Mouse (Mus musculus): ENCODE data around the gene Rab8a. TPM values are rescaled to one million over a fixed set of nuclear protein-coding genes. Genes with fewer than 3 reads are reported as not detected.

Rab8a gene
- polyA plus RNA-seq, 1 experiment from 2014 or later, result 90.5 TPM

GRCm38 (mm10) chr8:72131901-72132300, 29.1 kb upstream of the Rab8a start:
- H3K27ac ChIP-seq (ENCODE audit: low read depth, low read length), result no peak overlapping the region
- ATAC-seq (replicated peaks; ENCODE audit: low FRiP score), result no peak
- no peak overlapping the region for H3K9ac ChIP-seq (ENCODE audit: low read length)
- DNase-seq (ENCODE audit: low spot score), result no peak
- H3K4me1 ChIP-seq (replicated peaks; ENCODE audit: control insufficient read depth, insufficient read depth, low read length), result peaks cover 3% of the 10 kb centered on the region; the same call in 1 of the 2 replicates
- 81% methylated on average over 2 of the region's 2 CpGs for WGBS
- no peaks in the 10 kb centered on the region for H3K27me3 ChIP-seq (ENCODE audit: control insufficient read depth, insufficient read depth, low read length)
- H3K36me3 ChIP-seq (ENCODE audit: control insufficient read depth, insufficient read depth, low read length), result no peaks in the 10 kb centered on the region
- H3K4me3 ChIP-seq (ENCODE audit: low read depth, low read length), result no peak overlapping the region
- no peak overlapping the region for H3K4me2 ChIP-seq (ENCODE audit: low read depth, low read length, severe bottlenecking)
- no peaks in the 10 kb centered on the region for H3K9me3 ChIP-seq (ENCODE audit: control insufficient read depth, low read length)

DNA sequence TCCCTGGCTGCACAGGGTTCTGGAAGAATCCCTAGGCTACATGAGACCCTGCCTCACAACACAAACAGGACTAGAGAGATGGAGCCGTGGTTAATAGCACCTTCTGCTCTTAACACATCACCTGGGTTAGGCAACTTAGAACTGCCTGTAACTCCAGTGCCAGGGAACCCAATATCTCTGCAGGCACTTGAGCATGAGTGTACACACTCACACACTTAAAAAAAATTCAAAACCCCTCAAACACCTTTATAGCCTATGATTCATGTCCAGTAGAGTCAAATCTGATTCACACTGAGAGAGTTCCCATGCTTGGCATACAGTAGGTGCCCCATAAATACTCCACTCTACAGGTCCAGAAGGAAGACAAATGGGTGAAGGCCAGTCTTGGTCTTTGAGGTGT, 28.6 kb upstream of the Rab8a start:
- H3K27ac ChIP-seq (ENCODE audit: low read depth, low read length), result no peak overlapping the region
- no peak overlapping the region for H3K4me2 ChIP-seq (ENCODE audit: low read depth, low read length, severe bottlenecking)
- 83% methylated on average over 1 of the region's 1 CpGs for WGBS
- no peaks in the 10 kb centered on the region for H3K27me3 ChIP-seq (ENCODE audit: control insufficient read depth, insufficient read depth, low read length)
- H3K4me1 ChIP-seq (replicated peaks; ENCODE audit: control insufficient read depth, insufficient read depth, low read length), result peaks cover 4% of the 10 kb centered on the region; the same call in 1 of the 2 replicates
- H3K4me3 ChIP-seq (ENCODE audit: low read depth, low read length), result no peak overlapping the region
- DNase-seq (ENCODE audit: low spot score), result no peak
- H3K9ac ChIP-seq (ENCODE audit: low read length), result no peak overlapping the region
- ATAC-seq (replicated peaks; ENCODE audit: low FRiP score), result no peak
- H3K36me3 ChIP-seq (ENCODE audit: control insufficient read depth, insufficient read depth, low read length), result no peaks in the 10 kb centered on the region
- H3K9me3 ChIP-seq (ENCODE audit: control insufficient read depth, low read length), result no peaks in the 10 kb centered on the region

- H3K4me3 ChIP-seq (ENCODE audit: low read depth, low read length), result no peak overlapping the region
- peaks cover 4% of the 10 kb centered on the region; the same call in 1 of the 2 replicates for H3K4me1 ChIP-seq (replicated peaks; ENCODE audit: control insufficient read depth, insufficient read depth, low read length)
- H3K9ac ChIP-seq (ENCODE audit: low read length), result no peak overlapping the region
- no peaks in the 10 kb centered on the region for H3K9me3 ChIP-seq (ENCODE audit: control insufficient read depth, low read length)
- DNase-seq (ENCODE audit: low spot score) (no peak), ATAC-seq (replicated peaks; ENCODE audit: low FRiP score) (no peak)
- no peaks in the 10 kb centered on the region for H3K27me3 ChIP-seq (ENCODE audit: control insufficient read depth, insufficient read depth, low read length)
- no peaks in the 10 kb centered on the region for H3K36me3 ChIP-seq (ENCODE audit: control insufficient read depth, insufficient read depth, low read length)
- no peak overlapping the region for H3K27ac ChIP-seq (ENCODE audit: low read depth, low read length)
- no peak overlapping the region for H3K4me2 ChIP-seq (ENCODE audit: low read depth, low read length, severe bottlenecking)
- WGBS, result 84% methylated on average over 1 of the region's 1 CpGs
These were observed 28.1 kb upstream of the Rab8a start for GRCm38 (mm10) chr8:72132891-72133290.

- Histone ChIP-seq H3K27ac (ENCODE audit: low read depth, low read length) (no peak overlapping the region), H3K36me3 (ENCODE audit: control insufficient read depth, insufficient read depth, low read length) (peaks cover 2% of the 10 kb centered on the region; the same call in 1 of the 2 replicates), H3K4me1 (replicated peaks; ENCODE audit: control insufficient read depth, insufficient read depth, low read length) (peaks cover 4% of the 10 kb centered on the region; the same call in 1 of the 2 replicates), H3K27me3 (ENCODE audit: control insufficient read depth, insufficient read depth, low read length) (no peaks in the 10 kb centered on the region), H3K9me3 (ENCODE audit: control insufficient read depth, low read length) (no peaks in the 10 kb centered on the region), H3K4me2 (ENCODE audit: low read depth, low read length, severe bottlenecking) (no peak overlapping the region), H3K4me3 (ENCODE audit: low read depth, low read length) (no peak overlapping the region), H3K9ac (ENCODE audit: low read length) (no peak overlapping the region)
- ATAC-seq (replicated peaks; ENCODE audit: low FRiP score) (no peak), DNase-seq (ENCODE audit: low spot score) (no peak)
- WGBS, result 64% methylated on average over 1 of the region's 1 CpGs
These were observed 27.5 kb upstream of the Rab8a start for GRCm38 (mm10) chr8:72133507-72133906.

DNA sequence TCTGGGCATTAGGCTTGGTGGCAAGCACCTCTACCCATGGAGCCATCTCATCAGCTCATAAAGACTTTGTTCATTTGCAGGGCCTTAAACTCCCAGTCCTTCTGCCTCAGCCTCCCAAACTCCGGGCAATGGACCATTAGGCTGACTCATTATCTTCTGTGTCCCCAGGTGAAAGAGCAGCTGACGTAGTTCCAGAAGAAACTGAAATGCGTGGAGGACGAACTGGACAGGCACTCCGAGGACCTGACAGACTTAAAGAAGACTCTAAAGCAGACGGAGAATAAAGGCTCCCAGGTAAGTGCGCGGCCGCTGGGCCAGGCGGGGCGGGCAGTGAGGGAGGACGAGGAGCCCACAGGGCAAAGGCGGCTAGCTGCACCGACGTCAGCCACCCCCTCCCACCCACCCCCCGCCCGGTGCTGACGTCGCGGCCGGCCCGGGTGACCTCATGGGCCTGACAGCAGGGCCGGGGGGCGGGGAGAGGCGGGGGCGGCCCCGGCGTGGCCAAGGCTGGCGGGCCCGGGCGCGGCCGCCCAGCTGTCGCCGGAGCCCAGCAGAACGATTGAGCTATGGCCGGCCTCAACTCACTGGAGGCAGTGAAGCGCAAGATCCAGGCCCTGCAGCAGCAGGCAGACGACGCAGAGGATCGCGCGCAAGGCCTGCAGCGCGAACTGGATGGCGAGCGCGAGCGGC, 26.1 kb upstream of the Rab8a start, which contains the start of gene Tpm4:
Gene Tpm4, plus strand, starts transcription at position 220 of the 690 bp plus-strand sequence.
- Histone ChIP-seq H3K9ac (ENCODE audit: low read length) (peak within 1 kb of the TSS; percentile 96), H3K36me3 (ENCODE audit: control insufficient read depth, insufficient read depth, low read length) (peaks cover 5% of the 10 kb centered on the region; the same call in 1 of the 2 replicates), H3K4me3 (ENCODE audit: low read depth, low read length) (peak within 1 kb of the TSS; percentile 76), H3K27me3 (ENCODE audit: control insufficient read depth, insufficient read depth, low read length) (no peaks in the 10 kb centered on the region), H3K4me1 (replicated peaks; ENCODE audit: control insufficient read depth, insufficient read depth, low read length) (peaks cover 4% of the 10 kb centered on the region; the same call in 1 of the 2 replicates), H3K4me2 (ENCODE audit: low read depth, low read length, severe bottlenecking) (peak within 1 kb of the TSS; percentile 89), H3K27ac (ENCODE audit: low read depth, low read length) (peak within 1 kb of the TSS; percentile 95), H3K9me3 (ENCODE audit: control insufficient read depth, low read length) (no peaks in the 10 kb centered on the region)
- DNase-seq (ENCODE audit: low spot score) (peak; percentile 92), ATAC-seq (replicated peaks; ENCODE audit: low FRiP score) (peak; percentile 87)
- WGBS, result under 1% methylated on average over 42 of the region's 49 CpGs

DNA sequence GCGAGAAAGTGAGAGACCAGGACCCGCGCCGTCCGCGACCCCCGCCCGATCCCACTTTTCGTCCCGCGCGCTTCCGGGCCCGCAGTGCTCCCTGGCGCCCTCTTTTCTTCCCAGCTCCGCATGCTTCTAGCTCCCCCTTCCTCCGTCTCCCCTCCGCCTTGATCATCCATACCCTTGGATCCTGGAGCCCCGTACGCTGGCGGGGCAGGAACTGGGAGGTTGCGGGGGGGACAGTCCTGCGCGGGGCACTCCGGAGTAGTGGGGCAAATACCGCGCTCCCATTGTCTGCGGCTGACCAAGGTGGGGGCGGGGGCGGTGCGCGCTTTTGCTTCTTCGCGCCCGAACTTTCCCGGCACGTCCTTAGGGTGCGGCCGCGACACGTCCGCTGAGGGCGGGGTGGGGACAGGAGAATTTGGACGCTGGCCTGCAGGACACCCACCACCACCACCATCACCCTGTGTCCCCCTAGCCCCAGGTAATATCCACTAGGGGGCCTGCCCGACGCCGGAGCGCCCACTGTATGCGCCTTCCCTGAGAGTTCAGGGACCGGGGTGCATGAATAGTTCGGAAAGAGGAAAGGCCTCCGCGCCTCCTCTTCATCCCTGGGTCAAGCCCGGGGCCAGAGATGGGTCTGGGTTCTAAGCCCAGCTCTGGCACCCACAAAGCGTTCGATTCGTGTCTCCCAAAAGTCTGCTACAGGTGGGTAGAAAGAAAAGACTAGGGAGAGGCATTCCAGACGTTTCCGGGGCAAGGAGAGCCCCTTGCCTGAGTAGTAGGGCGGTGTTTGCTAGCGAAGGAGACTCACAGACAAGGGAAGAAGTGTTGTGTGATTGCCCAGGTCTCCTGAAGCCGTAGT, 25.3 kb upstream of the Rab8a start:
- peak overlapping the region; percentile 95 for H3K27ac ChIP-seq (ENCODE audit: low read depth, low read length)
- H3K4me1 ChIP-seq (replicated peaks; ENCODE audit: control insufficient read depth, insufficient read depth, low read length), result peaks cover 4% of the 10 kb centered on the region; the same call in 1 of the 2 replicates
- H3K4me2 ChIP-seq (ENCODE audit: low read depth, low read length, severe bottlenecking), result peak overlapping the region; percentile 89
- H3K27me3 ChIP-seq (ENCODE audit: control insufficient read depth, insufficient read depth, low read length), result no peaks in the 10 kb centered on the region
- ATAC-seq (replicated peaks; ENCODE audit: low FRiP score), result peak; percentile 81
- H3K9me3 ChIP-seq (ENCODE audit: control insufficient read depth, low read length), result no peaks in the 10 kb centered on the region
- peak overlapping the region; percentile 76 for H3K4me3 ChIP-seq (ENCODE audit: low read depth, low read length)
- peak; percentile 88 for DNase-seq (ENCODE audit: low spot score)
- under 1% methylated on average over 62 of the region's 62 CpGs for WGBS
- H3K9ac ChIP-seq (ENCODE audit: low read length), result peak overlapping the region; percentile 96
- peaks cover 5% of the 10 kb centered on the region; the same call in 1 of the 2 replicates for H3K36me3 ChIP-seq (ENCODE audit: control insufficient read depth, insufficient read depth, low read length)

DNA sequence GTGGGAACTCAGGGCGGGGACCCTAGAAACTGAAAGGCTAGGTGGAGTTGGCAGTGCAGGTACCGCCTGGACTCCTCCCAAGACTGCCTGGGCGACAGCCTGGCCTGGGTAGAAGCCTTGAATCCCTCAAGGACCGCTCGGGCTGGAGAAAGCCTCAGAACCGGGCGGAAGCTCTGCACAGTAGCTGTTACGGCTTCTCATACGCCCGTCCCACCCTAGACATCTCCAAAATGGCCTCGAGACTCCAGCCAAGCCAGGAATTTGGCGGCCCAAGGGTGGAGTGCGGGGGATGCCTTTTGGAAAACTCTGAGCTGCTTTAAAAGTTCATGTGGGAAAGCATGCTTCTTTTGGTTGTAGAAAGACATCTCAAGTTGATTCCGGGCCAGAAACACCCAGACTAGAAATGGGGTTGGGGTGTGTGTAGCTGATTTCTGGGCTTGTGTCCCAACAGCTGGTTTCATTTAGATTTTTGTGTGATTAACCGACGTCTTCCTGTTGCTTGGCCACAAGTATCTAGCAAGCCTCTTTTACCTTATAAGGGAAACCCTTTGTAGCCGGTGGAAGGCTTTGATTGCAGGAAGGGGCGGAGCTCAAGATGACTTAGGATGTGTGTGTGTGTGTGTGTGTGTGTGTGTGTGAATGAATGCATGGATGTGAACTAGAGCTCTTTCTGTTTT, 24.6 kb upstream of the Rab8a start:
- DNase-seq (ENCODE audit: low spot score), result peak; percentile 74
- H3K27me3 ChIP-seq (ENCODE audit: control insufficient read depth, insufficient read depth, low read length), result no peaks in the 10 kb centered on the region
- H3K4me2 ChIP-seq (ENCODE audit: low read depth, low read length, severe bottlenecking), result peak overlapping the region; percentile 89
- peak overlapping the region; percentile 76 for H3K4me3 ChIP-seq (ENCODE audit: low read depth, low read length)
- H3K27ac ChIP-seq (ENCODE audit: low read depth, low read length), result peak overlapping the region; percentile 95
- peak; percentile 13; the same call in 1 of the 2 replicates for ATAC-seq (replicated peaks; ENCODE audit: low FRiP score)
- H3K9ac ChIP-seq (ENCODE audit: low read length), result peak overlapping the region; percentile 96
- H3K9me3 ChIP-seq (ENCODE audit: control insufficient read depth, low read length), result no peaks in the 10 kb centered on the region
- H3K36me3 ChIP-seq (ENCODE audit: control insufficient read depth, insufficient read depth, low read length), result peaks cover 5% of the 10 kb centered on the region; the same call in 1 of the 2 replicates
- 2% methylated on average over 18 of the region's 18 CpGs for WGBS
- H3K4me1 ChIP-seq (replicated peaks; ENCODE audit: control insufficient read depth, insufficient read depth, low read length), result peaks cover 4% of the 10 kb centered on the region; the same call in 1 of the 2 replicates

GRCm38 (mm10) chr8:72137431-72137830, 23.6 kb upstream of the Rab8a start:
- H3K4me3 ChIP-seq (ENCODE audit: low read depth, low read length), result no peak overlapping the region
- DNase-seq (ENCODE audit: low spot score) (no peak), ATAC-seq (replicated peaks; ENCODE audit: low FRiP score) (no peak)
- H3K4me1 ChIP-seq (replicated peaks; ENCODE audit: control insufficient read depth, insufficient read depth, low read length), result peaks cover 4% of the 10 kb centered on the region; the same call in 1 of the 2 replicates
- H3K9ac ChIP-seq (ENCODE audit: low read length), result no peak overlapping the region
- 94% methylated on average over 2 of the region's 2 CpGs for WGBS
- peak overlapping the region; percentile 89; the same call in 1 of the 2 replicates for H3K4me2 ChIP-seq (ENCODE audit: low read depth, low read length, severe bottlenecking)
- H3K27me3 ChIP-seq (ENCODE audit: control insufficient read depth, insufficient read depth, low read length), result no peaks in the 10 kb centered on the region
- no peaks in the 10 kb centered on the region for H3K9me3 ChIP-seq (ENCODE audit: control insufficient read depth, low read length)
- no peak overlapping the region for H3K27ac ChIP-seq (ENCODE audit: low read depth, low read length)
- peaks cover 5% of the 10 kb centered on the region; the same call in 1 of the 2 replicates for H3K36me3 ChIP-seq (ENCODE audit: control insufficient read depth, insufficient read depth, low read length)
